Mouse (Mus musculus) embryonic facial prominence, embryonic 11.5 days (tissue): ENCODE measurements around the gene Eif2d. TPM values are rescaled to one million over a fixed set of nuclear protein-coding genes. Genes with fewer than 3 reads are reported as not detected.
A peak's percentile ranks its signal among the peaks of the same experiment; 100 is the strongest.

Source experiments
- ATAC-seq: fragments of 200-750 bp; cut with Nextera tagmentation; replicated peaks from 2 replicates; pipeline ENCODE4 v1.8.0; 2017; ENCODE audit warnings: low read depth; ENCODE audit not compliant: insufficient number of reproducible peaks, low FRiP score, low TSS enrichment
- DNase-seq: peaks from one replicate; pipeline ENCODE4 v3.0.0-alpha.2; 2015; ENCODE audit warnings: low spot score
- H3K27ac ChIP-seq: fragments of 300-500 bp; sonication (generic); replicated peaks from 2 replicates; pipeline ENCODE4 v1.5.1; 2014; ENCODE audit warnings: mild to moderate bottlenecking, low read depth, low read length, control low read depth
- H3K27me3 ChIP-seq: fragments of 300-500 bp; sonication (generic); 2 replicates; pipeline ENCODE4 v1.6.1; 2014; ENCODE audit warnings: mild to moderate bottlenecking, low read length, moderate library complexity, mixed read lengths; ENCODE audit not compliant: control insufficient read depth, insufficient read depth
- H3K36me3 ChIP-seq: fragments of 300-500 bp; sonication (generic); replicated peaks from 2 replicates; pipeline ENCODE4 v1.6.1; 2014; ENCODE audit warnings: low read depth, mild to moderate bottlenecking, low read length, moderate library complexity, mixed read lengths; ENCODE audit not compliant: control insufficient read depth, insufficient read depth
- H3K4me1 ChIP-seq: fragments of 300-500 bp; sonication (generic); 2 replicates; pipeline ENCODE4 v1.6.1; 2014; ENCODE audit warnings: low read length, mixed read lengths; ENCODE audit not compliant: control insufficient read depth, insufficient read depth
- H3K4me2 ChIP-seq: fragments of 300-500 bp; sonication (generic); 2 replicates; pipeline ENCODE4 v1.6.1; 2014; ENCODE audit warnings: low read depth, mild to moderate bottlenecking, control low read depth, low read length, moderate library complexity
- H3K4me3 ChIP-seq: fragments of 300-500 bp; sonication (generic); 2 replicates; pipeline ENCODE4 v1.5.1; 2014; ENCODE audit warnings: low read depth, low read length, control low read depth
- H3K9ac ChIP-seq: fragments of 300-500 bp; sonication (generic); replicated peaks from 2 replicates; pipeline ENCODE4 v1.6.1; 2014; ENCODE audit warnings: mild to moderate bottlenecking, control low read depth, low read length
- H3K9me3 ChIP-seq: fragments of 300-500 bp; sonication (generic); replicated peaks from 2 replicates; pipeline ENCODE4 v1.6.1; 2016; ENCODE audit warnings: mild to moderate bottlenecking, low read length, inconsistent platforms, mixed read lengths; ENCODE audit not compliant: control insufficient read depth
- WGBS: fragments of 180-500 bp; shearing (Covaris S2); extraction: QIAGEN DNeasy Blood & Tissue Kit; methylation state at CpG from one replicate; pipeline ENCODE4 v1.1.7; 2014; 5-methylcytosine and 5-hydroxymethylcytosine counted together
- polyA plus RNA-seq: library from polyadenylated mRNA; unstranded; fragments of >200 nt; fragmentation: Nextera tagmentation; extraction: Ambion mirVana; gene quantifications from 2 replicates; pipeline ENCODE4 v1.2.1, GENCODE M21; 2014

The Eif2d gene
- polyA plus RNA-seq, 1 experiment from 2014 or later: 63.6 TPM

- 68% methylated on average over 5 of the region's 5 CpGs for WGBS
- no peak for DNase-seq
- no peaks in the 10 kb centered on the region for H3K36me3 ChIP-seq
Observed at GRCm38 (mm10) chr1:131212956-131213355, 60.0 kb downstream of the Eif2d start.

GRCm38 (mm10) chr1:131213361-131213760, 60.4 kb downstream of the Eif2d start:
- 81% methylated on average over 6 of the region's 6 CpGs for WGBS
- no peak for ATAC-seq

More at GRCm38 (mm10) chr1:131212956-131213355, 60.0 kb downstream of the Eif2d start:
- H3K27ac ChIP-seq: no peak overlapping the region
- H3K9me3 ChIP-seq: no peaks in the 10 kb centered on the region
- H3K27me3 ChIP-seq: no peaks in the 10 kb centered on the region
- no peak overlapping the region for H3K4me3 ChIP-seq
- H3K4me2 ChIP-seq: no peak overlapping the region
- no peak overlapping the region for H3K9ac ChIP-seq
- no peaks in the 10 kb centered on the region for H3K4me1 ChIP-seq
- no peak for ATAC-seq

GRCm38 (mm10) chr1:131218933-131219332, 66.0 kb downstream of the Eif2d start:
- Histone ChIP-seq H3K27ac (no peak overlapping the region), H3K9me3 (no peaks in the 10 kb centered on the region), H3K9ac (no peak overlapping the region), H3K4me1 (no peaks in the 10 kb centered on the region), H3K4me2 (no peak overlapping the region), H3K36me3 (no peaks in the 10 kb centered on the region), H3K4me3 (no peak overlapping the region), H3K27me3 (no peaks in the 10 kb centered on the region)
- DNase-seq (no peak), ATAC-seq (no peak)
- WGBS: 90% methylated on average over 11 of the region's 11 CpGs

More at GRCm38 (mm10) chr1:131213361-131213760, 60.4 kb downstream of the Eif2d start:
- H3K27ac ChIP-seq: no peak overlapping the region
- H3K27me3 ChIP-seq: no peaks in the 10 kb centered on the region
- no peaks in the 10 kb centered on the region for H3K4me1 ChIP-seq
- H3K9ac ChIP-seq: no peak overlapping the region
- DNase-seq: no peak
- no peak overlapping the region for H3K4me2 ChIP-seq
- no peaks in the 10 kb centered on the region for H3K9me3 ChIP-seq
- no peaks in the 10 kb centered on the region for H3K36me3 ChIP-seq
- no peak overlapping the region for H3K4me3 ChIP-seq

GRCm38 (mm10) chr1:131221822-131222590, 69.0 kb downstream of the Eif2d start:
- H3K27me3 ChIP-seq: no peaks in the 10 kb centered on the region
- no peak overlapping the region for H3K4me2 ChIP-seq
- WGBS: 80% methylated on average over 13 of the region's 13 CpGs
- H3K36me3 ChIP-seq: no peaks in the 10 kb centered on the region
- H3K9me3 ChIP-seq: no peaks in the 10 kb centered on the region
- H3K4me3 ChIP-seq: no peak overlapping the region
- no peak for ATAC-seq
- no peaks in the 10 kb centered on the region for H3K4me1 ChIP-seq
- no peak for DNase-seq
- H3K9ac ChIP-seq: no peak overlapping the region
- no peak overlapping the region for H3K27ac ChIP-seq

GRCm38 (mm10) chr1:131223345-131223744, 70.4 kb downstream of the Eif2d start:
- no peak overlapping the region for H3K27ac ChIP-seq
- H3K9ac ChIP-seq: no peak overlapping the region
- H3K9me3 ChIP-seq: no peaks in the 10 kb centered on the region
- WGBS: 91% methylated on average over 2 of the region's 2 CpGs
- no peaks in the 10 kb centered on the region for H3K4me1 ChIP-seq
- no peaks in the 10 kb centered on the region for H3K27me3 ChIP-seq
- no peaks in the 10 kb centered on the region for H3K36me3 ChIP-seq
- ATAC-seq: no peak
- no peak overlapping the region for H3K4me2 ChIP-seq
- no peak for DNase-seq
- no peak overlapping the region for H3K4me3 ChIP-seq

GRCm38 (mm10) chr1:131224848-131225471, 72.0 kb downstream of the Eif2d start:
- no peaks in the 10 kb centered on the region for H3K36me3 ChIP-seq
- WGBS: 75% methylated on average over 12 of the region's 12 CpGs
- H3K9me3 ChIP-seq: no peaks in the 10 kb centered on the region
- 0 out of 2 replicates have a peak, but pooled peaks have one; percentile 29 for ATAC-seq
- H3K27ac ChIP-seq: no peak overlapping the region
- DNase-seq: no peak
- H3K9ac ChIP-seq: no peak overlapping the region
- no peaks in the 10 kb centered on the region for H3K4me1 ChIP-seq
- H3K4me2 ChIP-seq: no peak overlapping the region
- no peaks in the 10 kb centered on the region for H3K27me3 ChIP-seq
- H3K4me3 ChIP-seq: no peak overlapping the region

GRCm38 (mm10) chr1:131228225-131228624, 75.2 kb downstream of the Eif2d start:
- no peaks in the 10 kb centered on the region for H3K4me1 ChIP-seq
- H3K4me2 ChIP-seq: no peak overlapping the region
- H3K9ac ChIP-seq: no peak overlapping the region
- no peaks in the 10 kb centered on the region for H3K9me3 ChIP-seq
- no peaks in the 10 kb centered on the region for H3K27me3 ChIP-seq
- H3K27ac ChIP-seq: no peak overlapping the region
- no peaks in the 10 kb centered on the region for H3K36me3 ChIP-seq
- 70% methylated on average over 7 of the region's 7 CpGs for WGBS
- DNase-seq: no peak
- ATAC-seq: no peak
- no peak overlapping the region for H3K4me3 ChIP-seq

GRCm38 (mm10) chr1:131228659-131229058, 75.7 kb downstream of the Eif2d start:
- Histone ChIP-seq H3K27me3 (no peaks in the 10 kb centered on the region), H3K27ac (no peak overlapping the region), H3K4me3 (no peak overlapping the region), H3K4me2 (no peak overlapping the region), H3K9ac (no peak overlapping the region), H3K9me3 (no peaks in the 10 kb centered on the region), H3K4me1 (no peaks in the 10 kb centered on the region), H3K36me3 (no peaks in the 10 kb centered on the region)
- no peak for ATAC-seq
- 91% methylated on average over 5 of the region's 5 CpGs for WGBS
- no peak for DNase-seq
